ENCODE assay signal across 8 mouse cellular contexts in the genomic region with DNA sequence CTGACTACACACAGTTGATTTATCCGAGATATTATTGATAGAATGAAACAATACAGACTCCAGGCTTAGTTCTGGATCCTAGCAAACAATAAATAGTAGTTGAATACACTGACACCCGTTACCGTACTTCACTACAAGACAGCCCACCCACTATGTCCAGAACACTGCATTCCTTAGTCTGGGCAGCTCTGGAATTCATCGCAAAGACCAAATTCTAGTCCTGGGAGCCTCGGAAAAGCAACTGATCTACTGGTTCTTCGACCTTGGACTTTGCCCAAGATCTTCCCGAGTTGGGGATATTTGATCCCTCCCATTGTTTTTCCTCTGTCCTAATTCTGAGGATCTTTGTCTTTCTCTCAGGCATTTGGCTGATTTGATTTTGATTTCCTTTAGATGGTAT. TPM values are rescaled to one million over a fixed set of nuclear protein-coding genes. Genes with fewer than 3 reads are reported as not detected.
A peak's percentile ranks its signal among the peaks of the same experiment; 100 is the strongest.
DNase-seq lines count a peak whose midpoint lies in the region; ATAC-seq and TF ChIP-seq lines count a peak whose summit lies in the region.

No protein-coding gene starts in this region.

- DNase-seq in kidney, postnatal 14 days: no peak
- no peak for DNase-seq in embryonic facial prominence, embryonic 11.5 days (ENCODE audit: low spot score)
- DNase-seq in midbrain, postnatal 0 days (ENCODE audit: low spot score): no peak
- no peak for DNase-seq in spleen, adult 12 weeks (ENCODE audit: low spot score)
- no peak for DNase-seq in retina, postnatal 1 day

- no peaks in the 10 kb centered on the region for H3K9me3 ChIP-seq in kidney, embryonic 14.5 days (ENCODE audit: control insufficient read depth, low read length)
- no peaks in the 10 kb centered on the region for H3K9me3 ChIP-seq in embryonic facial prominence, embryonic 11.5 days (replicated peaks; ENCODE audit: control insufficient read depth, low read length)
- no peaks in the 10 kb centered on the region for H3K9me3 ChIP-seq in intestine, embryonic 15.5 days
- no peaks in the 10 kb centered on the region for H3K9me3 ChIP-seq in midbrain, postnatal 0 days (ENCODE audit: low read length)

- peaks cover 19% of the 10 kb centered on the region; the same call in 1 of the 2 replicates for H3K4me1 ChIP-seq in kidney, embryonic 14.5 days (ENCODE audit: control insufficient read depth, insufficient read depth, low read length)
- H3K4me1 ChIP-seq in embryonic facial prominence, embryonic 11.5 days (ENCODE audit: control insufficient read depth, insufficient read depth, low read length): no peaks in the 10 kb centered on the region
- H3K4me1 ChIP-seq in intestine, embryonic 15.5 days (replicated peaks): peaks cover 15% of the 10 kb centered on the region
- H3K4me1 ChIP-seq in midbrain, postnatal 0 days (ENCODE audit: insufficient read depth, low read length): peaks cover 19% of the 10 kb centered on the region

- TF ChIP-seq CTCF in midbrain, postnatal 0 days (IDR thresholded peaks at IDR 0.05): no peak

- H3K9ac ChIP-seq in kidney, embryonic 14.5 days (ENCODE audit: low read depth, low read length): 0 out of 2 replicates have a peak overlapping the region, but pooled peaks have one; percentile 91
- no peak overlapping the region for H3K9ac ChIP-seq in embryonic facial prominence, embryonic 11.5 days (replicated peaks; ENCODE audit: low read length)
- H3K9ac ChIP-seq in intestine, embryonic 15.5 days: no peak overlapping the region
- H3K9ac ChIP-seq in midbrain, postnatal 0 days (replicated peaks; ENCODE audit: low read length, poor library complexity, severe bottlenecking): no peak overlapping the region

- H3K4me3 ChIP-seq in kidney, embryonic 14.5 days (ENCODE audit: low read length): peak overlapping the region; percentile 86; the same call in 1 of the 2 replicates
- peak overlapping the region; percentile 76 for H3K4me3 ChIP-seq in embryonic facial prominence, embryonic 11.5 days (ENCODE audit: low read depth, low read length)
- peak overlapping the region; percentile 94 for H3K4me3 ChIP-seq in intestine, embryonic 15.5 days (replicated peaks)
- H3K4me3 ChIP-seq in midbrain, postnatal 0 days (ENCODE audit: low read depth, low read length): peak overlapping the region; percentile 74; the same call in 1 of the 2 replicates

- ATAC-seq in kidney, embryonic 14.5 days (ENCODE audit: low FRiP score, low TSS enrichment): no peak
- no peak for ATAC-seq in embryonic facial prominence, embryonic 11.5 days (replicated peaks; ENCODE audit: insufficient number of reproducible peaks, low FRiP score, low TSS enrichment, low read depth)
- no peak for ATAC-seq in intestine, embryonic 15.5 days
- ATAC-seq in midbrain, postnatal 0 days (ENCODE audit: low FRiP score): no peak
- ATAC-seq in CD4-positive, CD25-positive, alpha-beta regulatory T cell, adult 4 months: no peak

- H3K27me3 ChIP-seq in kidney, embryonic 14.5 days (ENCODE audit: control insufficient read depth, insufficient read depth, low read length): no peaks in the 10 kb centered on the region
- H3K27me3 ChIP-seq in embryonic facial prominence, embryonic 11.5 days (ENCODE audit: control insufficient read depth, insufficient read depth, low read length): no peaks in the 10 kb centered on the region
- H3K27me3 ChIP-seq in intestine, embryonic 15.5 days (replicated peaks): no peaks in the 10 kb centered on the region
- no peaks in the 10 kb centered on the region for H3K27me3 ChIP-seq in midbrain, postnatal 0 days (ENCODE audit: insufficient read depth, low read length)

- WGBS in kidney, embryonic 14.5 days: 23% methylated on average over 7 of the region's 7 CpGs
- WGBS in embryonic facial prominence, embryonic 11.5 days: 28% methylated on average over 7 of the region's 7 CpGs
- WGBS in intestine, embryonic 15.5 days: 7% methylated on average over 7 of the region's 7 CpGs
- 28% methylated on average over 7 of the region's 7 CpGs for WGBS in midbrain, postnatal 0 days

- H3K27ac ChIP-seq in kidney, embryonic 14.5 days (ENCODE audit: low read depth, low read length): peak overlapping the region; percentile 90
- H3K27ac ChIP-seq in embryonic facial prominence, embryonic 11.5 days (replicated peaks; ENCODE audit: low read depth, low read length): no peak overlapping the region
- no peak overlapping the region for H3K27ac ChIP-seq in intestine, embryonic 15.5 days
- peak overlapping the region; percentile 98; the same call in 1 of the 2 replicates for H3K27ac ChIP-seq in midbrain, postnatal 0 days (ENCODE audit: low read depth, low read length)

- H3K36me3 ChIP-seq in kidney, embryonic 14.5 days (ENCODE audit: control insufficient read depth, insufficient read depth, low read length): no peaks in the 10 kb centered on the region
- H3K36me3 ChIP-seq in embryonic facial prominence, embryonic 11.5 days (replicated peaks; ENCODE audit: control insufficient read depth, insufficient read depth, low read depth, low read length): no peaks in the 10 kb centered on the region
- no peaks in the 10 kb centered on the region for H3K36me3 ChIP-seq in intestine, embryonic 15.5 days
- H3K36me3 ChIP-seq in midbrain, postnatal 0 days (ENCODE audit: insufficient read depth, low read length): no peaks in the 10 kb centered on the region

- H3K4me2 ChIP-seq in kidney, embryonic 14.5 days (replicated peaks; ENCODE audit: low read depth, low read length): peak overlapping the region; percentile 62
- peak overlapping the region; percentile 62 for H3K4me2 ChIP-seq in embryonic facial prominence, embryonic 11.5 days (ENCODE audit: low read depth, low read length)
- peak overlapping the region; percentile 67 for H3K4me2 ChIP-seq in intestine, embryonic 15.5 days (replicated peaks)
- H3K4me2 ChIP-seq in midbrain, postnatal 0 days (ENCODE audit: low read depth, low read length, poor library complexity, severe bottlenecking): peak overlapping the region; percentile 59

RNA-seq across cellular contexts. Expression of a gene that starts 51.7 kb away (rescaled TPM):
- polyA plus RNA-seq in kidney, embryonic 14.5 days (2014; fragmentation: Nextera tagmentation; extraction: Ambion mirVana): 0.31 and 0.41 TPM in 2 replicates
- polyA plus RNA-seq in embryonic facial prominence, embryonic 11.5 days (2014; fragmentation: Nextera tagmentation; extraction: Ambion mirVana): 37.0 and 49.6 TPM in 2 replicates
- 13.9 and 14.5 TPM in 2 replicates for polyA plus RNA-seq in intestine, embryonic 15.5 days (2015; fragmentation: Nextera tagmentation; extraction: Ambion mirVana)
- total RNA-seq in midbrain, postnatal 0 days (2014; rRNA removed): 229 and 248 TPM in 2 replicates
- polyA plus RNA-seq in midbrain, postnatal 0 days (2015; fragmentation: Nextera tagmentation; extraction: Ambion mirVana): 294 and 310 TPM in 2 replicates
- not detected for polyA plus RNA-seq in CD4-positive, CD25-positive, alpha-beta regulatory T cell, adult 4 months (2017; shearing (Covaris generic))

RNA-seq across cellular contexts. Expression of a gene that starts 52.1 kb away (rescaled TPM):
- polyA plus RNA-seq in kidney, embryonic 14.5 days (2014; fragmentation: Nextera tagmentation; extraction: Ambion mirVana): 61.5 and 80.2 TPM in 2 replicates
- polyA plus RNA-seq in embryonic facial prominence, embryonic 11.5 days (2014; fragmentation: Nextera tagmentation; extraction: Ambion mirVana): 72.5 and 90.4 TPM in 2 replicates
- polyA plus RNA-seq in intestine, embryonic 15.5 days (2015; fragmentation: Nextera tagmentation; extraction: Ambion mirVana): 48.4 and 49.1 TPM in 2 replicates
- total RNA-seq in midbrain, postnatal 0 days (2014; rRNA removed): 64.1 and 68.1 TPM in 2 replicates
- polyA plus RNA-seq in midbrain, postnatal 0 days (2015; fragmentation: Nextera tagmentation; extraction: Ambion mirVana): 81.8 and 83.0 TPM in 2 replicates
- polyA plus RNA-seq in CD4-positive, CD25-positive, alpha-beta regulatory T cell, adult 4 months (2017; shearing (Covaris generic)): 10 to 100 TPM; 38.0 to 42.2 TPM

Comparison
In these comparisons a context has a peak if more than half of its experiments do, and no peak if none do; other contexts are left out.
1. H3K27ac ChIP-seq: peak in kidney, embryonic 14.5 days (single experiment) and midbrain, postnatal 0 days (single experiment); none in embryonic facial prominence, embryonic 11.5 days (single experiment) and intestine, embryonic 15.5 days (single experiment).
2. RNA of a gene that starts 51.7 kb away (polyA plus RNA-seq): 294 to 310 TPM in midbrain, postnatal 0 days, 37.0 to 49.6 TPM in embryonic facial prominence, embryonic 11.5 days and 13.9 to 14.5 TPM in intestine, embryonic 15.5 days; 0.31 to 0.41 TPM in kidney, embryonic 14.5 days and not detected in CD4-positive, CD25-positive, alpha-beta regulatory T cell, adult 4 months; every median in the first group is over 10 times any median in the second.
3. Peak in every context shown above with its lines, with median percentiles within 50 percentile points of each other: H3K4me2 ChIP-seq and H3K4me3 ChIP-seq.